Mouse (Mus musculus): ENCODE measurements around the gene Ubiad1. TPM values are rescaled to one million over a fixed set of nuclear protein-coding genes. Genes with fewer than 3 reads are reported as not detected.
A peak's percentile ranks its signal among the peaks of the same experiment; 100 is the strongest.

The Ubiad1 gene
- polyA plus RNA-seq, 1 experiment from 2014 or later, result 9.9 TPM

DNA sequence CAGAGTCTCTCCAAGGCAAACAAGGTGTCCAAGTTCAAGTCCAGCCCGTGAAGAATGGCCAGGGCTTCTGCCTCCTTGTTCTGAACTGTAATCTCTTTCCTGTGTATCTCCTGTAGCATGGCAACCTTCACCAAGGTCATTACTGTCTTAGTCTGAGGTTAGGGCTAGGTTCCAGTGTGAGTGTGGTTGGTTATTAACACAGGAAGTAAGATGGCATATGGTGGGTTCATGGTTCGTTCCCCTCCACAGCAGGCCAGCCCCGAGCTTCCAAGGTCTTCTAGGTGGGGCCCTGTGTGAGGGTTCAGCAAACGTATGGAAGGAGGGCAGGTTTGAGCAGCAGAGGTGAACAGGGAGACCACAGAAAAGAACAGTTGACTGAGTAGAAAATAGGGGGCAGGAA lies 12.1 kb downstream of the Ubiad1 start:
- 49% methylated on average over 4 of the region's 4 CpGs for WGBS
- no peak for ATAC-seq
- H3K9ac ChIP-seq (ENCODE audit: low read depth, low read length), result no peak overlapping the region

GRCm38 (mm10) chr4:148430880-148431519 lies 13.6 kb downstream of the Ubiad1 start:
- Histone ChIP-seq H3K9ac (ENCODE audit: low read depth, low read length) (no peak overlapping the region), H3K27ac (ENCODE audit: low read depth, low read length) (no peak overlapping the region), H3K4me1 (replicated peaks; ENCODE audit: control insufficient read depth, insufficient read depth, low read length) (no peaks in the 10 kb centered on the region), H3K9me3 (ENCODE audit: control insufficient read depth) (no peaks in the 10 kb centered on the region), H3K4me2 (replicated peaks; ENCODE audit: low read depth) (no peak overlapping the region), H3K36me3 (ENCODE audit: control insufficient read depth, insufficient read depth) (peaks cover 13% of the 10 kb centered on the region), H3K27me3 (replicated peaks; ENCODE audit: control insufficient read depth, insufficient read depth, low read length) (no peaks in the 10 kb centered on the region), H3K4me3 (ENCODE audit: low read depth, low read length) (no peak overlapping the region)
- no peak for TF ChIP-seq CTCF (IDR thresholded peaks at IDR 0.05; ENCODE audit: low read depth)
- no peak for ATAC-seq
- 78% methylated on average over 11 of the region's 11 CpGs for WGBS

More for the DNA sequence above, 12.1 kb downstream of the Ubiad1 start:
- Histone ChIP-seq H3K27me3 (replicated peaks; ENCODE audit: control insufficient read depth, insufficient read depth, low read length) (no peaks in the 10 kb centered on the region), H3K27ac (ENCODE audit: low read depth, low read length) (no peak overlapping the region), H3K4me3 (ENCODE audit: low read depth, low read length) (no peak overlapping the region), H3K4me1 (replicated peaks; ENCODE audit: control insufficient read depth, insufficient read depth, low read length) (no peaks in the 10 kb centered on the region), H3K9me3 (ENCODE audit: control insufficient read depth) (no peaks in the 10 kb centered on the region), H3K36me3 (ENCODE audit: control insufficient read depth, insufficient read depth) (peaks cover 16% of the 10 kb centered on the region), H3K4me2 (replicated peaks; ENCODE audit: low read depth) (no peak overlapping the region)
- no peak for TF ChIP-seq CTCF (IDR thresholded peaks at IDR 0.05; ENCODE audit: low read depth)

DNA sequence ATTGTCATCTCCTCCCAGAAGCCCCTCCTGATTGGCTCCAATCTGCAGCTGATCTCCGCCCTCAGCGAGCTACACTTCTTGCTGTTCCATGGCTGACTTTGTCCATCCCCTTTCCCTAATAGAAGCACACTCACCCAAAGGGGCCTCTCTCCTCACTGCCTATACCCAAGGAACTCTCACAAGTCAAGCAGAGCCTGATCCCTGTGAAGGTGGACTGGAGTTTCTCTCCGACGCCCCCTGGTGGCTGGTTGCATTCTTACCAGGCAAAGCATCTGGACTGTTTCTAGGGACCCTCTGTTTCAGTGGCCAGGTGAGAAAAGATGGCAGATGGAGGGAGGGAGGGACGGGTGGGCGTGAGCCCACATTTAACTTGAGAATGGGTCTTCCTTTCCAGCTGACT lies 14.9 kb downstream of the Ubiad1 start:
- ATAC-seq, result no peak
- Histone ChIP-seq H3K36me3 (ENCODE audit: control insufficient read depth, insufficient read depth) (peaks cover 7% of the 10 kb centered on the region; the same call in 1 of the 2 replicates), H3K4me2 (replicated peaks; ENCODE audit: low read depth) (no peak overlapping the region), H3K27me3 (replicated peaks; ENCODE audit: control insufficient read depth, insufficient read depth, low read length) (no peaks in the 10 kb centered on the region), H3K9me3 (ENCODE audit: control insufficient read depth) (no peaks in the 10 kb centered on the region), H3K9ac (ENCODE audit: low read depth, low read length) (no peak overlapping the region), H3K4me3 (ENCODE audit: low read depth, low read length) (no peak overlapping the region), H3K27ac (ENCODE audit: low read depth, low read length) (no peak overlapping the region), H3K4me1 (replicated peaks; ENCODE audit: control insufficient read depth, insufficient read depth, low read length) (no peaks in the 10 kb centered on the region)
- peak; percentile 86 for TF ChIP-seq CTCF (IDR thresholded peaks at IDR 0.05; ENCODE audit: low read depth)
- whole genome bisulfite sequencing, result 37% methylated on average over 6 of the region's 6 CpGs

DNA sequence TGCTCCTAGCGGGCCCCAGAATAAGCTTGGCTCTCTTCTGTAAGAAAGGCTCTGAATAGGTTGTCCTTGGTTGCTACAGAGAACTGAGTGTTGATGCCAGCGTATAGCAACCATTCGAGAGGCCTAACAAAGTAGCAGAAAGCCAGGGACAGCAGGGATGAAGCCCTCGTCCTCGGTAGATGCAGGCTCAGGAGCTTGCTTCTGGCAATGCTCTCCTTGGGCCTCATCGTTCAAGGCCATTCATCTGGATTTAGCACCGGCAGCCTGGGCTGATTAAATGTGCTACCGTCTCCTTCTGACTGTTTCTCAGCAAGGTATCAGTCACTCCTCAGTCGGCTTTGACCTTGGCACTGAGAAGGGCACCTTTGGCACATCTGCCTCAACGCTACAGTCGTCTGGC lies 15.4 kb downstream of the Ubiad1 start:
- Histone ChIP-seq H3K9ac (ENCODE audit: low read depth, low read length) (no peak overlapping the region), H3K27me3 (replicated peaks; ENCODE audit: control insufficient read depth, insufficient read depth, low read length) (no peaks in the 10 kb centered on the region), H3K4me2 (replicated peaks; ENCODE audit: low read depth) (no peak overlapping the region), H3K27ac (ENCODE audit: low read depth, low read length) (no peak overlapping the region), H3K9me3 (ENCODE audit: control insufficient read depth) (no peaks in the 10 kb centered on the region), H3K36me3 (ENCODE audit: control insufficient read depth, insufficient read depth) (peaks cover 5% of the 10 kb centered on the region; the same call in 1 of the 2 replicates), H3K4me1 (replicated peaks; ENCODE audit: control insufficient read depth, insufficient read depth, low read length) (no peaks in the 10 kb centered on the region), H3K4me3 (ENCODE audit: low read depth, low read length) (no peak overlapping the region)
- 84% methylated on average over 11 of the region's 11 CpGs for WGBS
- no peak for ATAC-seq
- TF ChIP-seq CTCF (IDR thresholded peaks at IDR 0.05; ENCODE audit: low read depth), result no peak

- H3K4me3 ChIP-seq (ENCODE audit: low read depth, low read length), result no peak overlapping the region
- H3K9me3 ChIP-seq (ENCODE audit: control insufficient read depth), result no peaks in the 10 kb centered on the region
- ATAC-seq, result no peak
- peaks cover 1% of the 10 kb centered on the region; the same call in 1 of the 2 replicates for H3K36me3 ChIP-seq (ENCODE audit: control insufficient read depth, insufficient read depth)
- no peaks in the 10 kb centered on the region for H3K27me3 ChIP-seq (replicated peaks; ENCODE audit: control insufficient read depth, insufficient read depth, low read length)
- H3K27ac ChIP-seq (ENCODE audit: low read depth, low read length), result no peak overlapping the region
- no peaks in the 10 kb centered on the region for H3K4me1 ChIP-seq (replicated peaks; ENCODE audit: control insufficient read depth, insufficient read depth, low read length)
- 71% methylated on average over 5 of the region's 5 CpGs for WGBS
- no peak overlapping the region for H3K9ac ChIP-seq (ENCODE audit: low read depth, low read length)
- no peak for TF ChIP-seq CTCF (IDR thresholded peaks at IDR 0.05; ENCODE audit: low read depth)
- no peak overlapping the region for H3K4me2 ChIP-seq (replicated peaks; ENCODE audit: low read depth)
Observed at GRCm38 (mm10) chr4:148428544-148428943, 16.0 kb downstream of the Ubiad1 start.

- H3K9ac ChIP-seq (ENCODE audit: low read depth, low read length), result no peak overlapping the region
- H3K36me3 ChIP-seq (ENCODE audit: control insufficient read depth, insufficient read depth), result no peaks in the 10 kb centered on the region
- H3K4me1 ChIP-seq (replicated peaks; ENCODE audit: control insufficient read depth, insufficient read depth, low read length), result no peaks in the 10 kb centered on the region
- 75% methylated on average over 10 of the region's 10 CpGs for WGBS
- no peak overlapping the region for H3K27ac ChIP-seq (ENCODE audit: low read depth, low read length)
- H3K4me2 ChIP-seq (replicated peaks; ENCODE audit: low read depth), result no peak overlapping the region
- no peaks in the 10 kb centered on the region for H3K9me3 ChIP-seq (ENCODE audit: control insufficient read depth)
- no peak for ATAC-seq
- no peak for TF ChIP-seq CTCF (IDR thresholded peaks at IDR 0.05; ENCODE audit: low read depth)
- H3K27me3 ChIP-seq (replicated peaks; ENCODE audit: control insufficient read depth, insufficient read depth, low read length), result no peaks in the 10 kb centered on the region
- no peak overlapping the region for H3K4me3 ChIP-seq (ENCODE audit: low read depth, low read length)
Observed at GRCm38 (mm10) chr4:148426950-148427850, 17.4 kb downstream of the Ubiad1 start.

All from intestine, postnatal 0 days (tissue).